Mouse (Mus musculus) cerebellum, postnatal 14 days (tissue): ENCODE measurements at regions not wholly inside any gene's neighbourhood (a gene's known extent, or its start where the extent isn't known, plus 50 kb on each side); places are given as distances from the start of the nearest gene placed in this dataset.

ENCODE experiments used
- DNase-seq, 2 experiments: peaks; one replicate each; pipeline ENCODE4 v3.0.0; 2021; ENCODE audit warnings: mixed read lengths in 2 of 2

GRCm38 (mm10) chr19:20310653-20311052 is 80.1 kb downstream of the Anxa1 start:
- DNase-seq: no peak

- DNase-seq: peak; percentile 1 to 4
These were observed 90.6 kb downstream of the Anxa1 start for GRCm38 (mm10) chr19:20300066-20300651.

- no peak for DNase-seq
These were observed 92.3 kb downstream of the Anxa1 start for GRCm38 (mm10) chr19:20298431-20298830.

DNA sequence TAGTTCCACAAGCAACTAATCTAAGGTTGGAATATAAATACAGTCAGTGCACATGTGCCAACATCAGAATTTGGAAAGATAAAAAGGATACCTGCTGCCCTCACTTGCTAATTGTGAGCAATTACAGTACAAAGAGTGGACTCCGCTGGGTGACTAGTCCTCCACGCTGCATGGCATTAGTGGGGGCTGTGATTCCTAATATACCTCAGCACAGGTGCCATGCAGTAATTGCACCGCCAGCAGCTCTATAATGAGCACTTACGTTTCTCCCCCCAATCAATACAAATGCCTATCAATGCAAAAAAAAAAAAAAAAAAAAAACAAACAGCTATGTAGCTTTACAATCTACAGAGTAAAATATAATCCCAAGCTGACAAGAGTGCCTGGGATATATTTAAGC is 105.6 kb downstream of the Anxa1 start:
- no peak for DNase-seq

DNA sequence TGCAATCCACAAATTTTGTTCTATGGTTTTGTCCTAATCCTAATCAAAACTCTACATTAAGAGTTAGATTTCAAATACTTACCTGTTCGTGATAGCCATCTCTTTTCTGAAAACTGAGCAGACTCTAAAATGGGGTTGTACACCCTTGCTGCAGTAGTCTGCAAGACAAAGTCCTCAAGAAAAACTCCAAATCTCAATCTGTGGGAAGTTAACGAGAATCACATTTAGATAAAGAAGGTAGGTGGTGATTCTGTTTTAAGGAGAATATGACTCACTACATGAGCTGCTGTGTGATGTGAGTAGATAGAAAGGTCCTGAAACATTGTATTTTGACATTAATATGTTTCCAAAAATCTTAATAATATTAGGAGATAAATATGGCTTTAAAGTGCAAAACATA is 107.6 kb downstream of the Anxa1 start:
- no peak for DNase-seq

DNA sequence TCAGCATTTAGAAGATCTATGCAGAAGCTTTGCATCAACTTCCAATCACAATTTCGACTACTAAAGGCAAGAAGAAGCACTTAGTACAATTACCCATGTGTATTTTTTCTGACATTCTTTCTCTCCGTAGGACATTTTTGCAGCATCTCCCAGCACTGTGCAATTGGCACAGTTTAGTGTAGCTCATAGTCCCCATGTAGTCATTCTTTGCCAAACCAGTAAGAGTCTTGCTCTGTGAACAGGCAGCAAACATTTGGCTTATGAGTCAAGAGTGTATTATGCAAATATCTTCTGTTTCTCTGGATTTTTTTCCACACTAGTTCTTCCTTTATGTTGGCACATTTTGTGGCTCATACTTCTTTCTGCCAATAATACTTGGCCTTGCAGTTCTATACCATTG is 129.2 kb downstream of the Anxa1 start:
- peak; percentile 5 to 39 for DNase-seq

- DNase-seq: no peak
These were observed 138.6 kb downstream of the Anxa1 start for GRCm38 (mm10) chr19:20252151-20252550.

GRCm38 (mm10) chr19:20243817-20244216 is 146.9 kb downstream of the Anxa1 start:
- DNase-seq: peak; percentile 14 to 28

GRCm38 (mm10) chr19:20241266-20241665 is 149.5 kb downstream of the Anxa1 start:
- no peak for DNase-seq

DNA sequence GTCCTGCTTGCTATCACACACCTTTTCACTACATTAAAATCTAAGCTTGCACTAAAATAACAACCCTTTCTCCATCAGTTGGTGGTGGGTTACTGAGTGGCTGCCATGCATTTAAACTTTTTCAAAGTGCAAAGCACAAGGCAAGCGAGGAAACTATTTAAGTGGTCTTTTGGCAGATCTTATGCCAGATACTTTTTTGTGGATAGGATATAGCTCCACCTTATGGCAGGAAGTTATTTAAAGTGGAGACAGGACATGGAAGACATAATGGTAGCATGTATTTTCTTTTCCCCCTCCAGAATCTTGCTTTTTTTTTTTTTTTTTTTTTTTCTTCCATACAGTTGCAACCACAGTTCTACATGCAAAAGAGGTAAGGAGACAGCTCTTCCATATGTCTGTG is 150.3 kb downstream of the Anxa1 start:
- DNase-seq: no peak

DNA sequence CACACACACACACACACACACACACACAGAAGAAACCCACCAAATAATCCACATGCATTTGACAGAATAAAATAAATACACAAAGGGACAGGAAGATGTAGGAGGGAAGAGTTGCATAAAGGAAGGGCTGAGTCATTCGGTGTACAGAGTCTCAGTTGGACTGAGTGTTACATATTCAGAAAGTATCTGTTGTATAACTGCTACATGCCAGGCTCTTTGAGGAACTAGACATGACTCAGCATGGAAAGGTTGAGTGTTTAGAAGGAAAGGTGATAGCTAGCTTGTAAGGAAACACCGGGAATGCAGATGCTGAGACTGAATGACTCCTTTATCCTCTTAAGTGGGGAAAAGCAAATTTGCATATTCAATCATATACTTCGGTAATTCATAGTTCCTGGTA is 151.3 kb downstream of the Anxa1 start:
- no peak for DNase-seq

- DNase-seq: no peak
These were observed 164.0 kb downstream of the Anxa1 start for GRCm38 (mm10) chr19:20226756-20227155.

GRCm38 (mm10) chr19:20217389-20217788 is 173.4 kb downstream of the Anxa1 start:
- DNase-seq: no peak

GRCm38 (mm10) chr19:20194511-20194910 is 196.2 kb downstream of the Anxa1 start:
- DNase-seq: no peak

DNA sequence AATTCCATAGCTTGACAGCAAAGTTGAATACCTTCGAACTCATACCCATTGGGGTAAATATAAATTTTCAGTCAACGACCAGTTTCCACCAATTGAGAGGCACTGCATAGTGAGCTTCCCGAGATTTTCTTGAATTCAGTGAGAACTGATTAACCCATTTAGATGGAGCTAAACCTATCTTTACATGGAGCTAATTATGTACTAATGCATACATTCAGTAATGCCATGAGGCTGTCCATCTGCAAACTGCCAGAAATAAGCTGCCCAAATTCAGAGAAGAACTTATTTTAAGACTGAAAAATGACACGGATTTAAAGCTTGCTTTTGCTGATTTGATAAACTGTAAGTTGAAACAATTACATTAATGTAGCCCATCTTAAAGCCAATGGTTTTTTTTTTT is 208.9 kb downstream of the Anxa1 start:
- DNase-seq: no peak

DNA sequence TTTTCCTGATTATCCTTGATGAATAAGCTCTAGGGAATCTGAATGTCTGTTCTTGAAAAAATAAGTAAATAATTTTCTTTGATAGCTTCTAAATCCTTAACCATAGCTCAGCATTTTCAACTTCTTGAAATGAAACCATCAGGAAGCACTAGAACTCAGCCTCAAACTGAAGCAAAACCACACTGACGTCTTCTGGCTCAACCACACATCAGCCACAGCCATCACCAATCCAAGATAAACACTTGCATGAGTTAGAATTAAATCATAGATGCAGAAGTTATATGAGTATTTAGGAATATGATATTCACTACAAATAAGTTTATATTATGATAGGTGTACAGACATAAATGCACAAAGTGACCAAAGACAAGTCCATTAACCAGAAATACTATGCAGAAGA is 229.2 kb downstream of the Anxa1 start:
- DNase-seq: no peak

- no peak for DNase-seq
These were observed 234.3 kb downstream of the Anxa1 start for GRCm38 (mm10) chr19:20156398-20156937.

DNA sequence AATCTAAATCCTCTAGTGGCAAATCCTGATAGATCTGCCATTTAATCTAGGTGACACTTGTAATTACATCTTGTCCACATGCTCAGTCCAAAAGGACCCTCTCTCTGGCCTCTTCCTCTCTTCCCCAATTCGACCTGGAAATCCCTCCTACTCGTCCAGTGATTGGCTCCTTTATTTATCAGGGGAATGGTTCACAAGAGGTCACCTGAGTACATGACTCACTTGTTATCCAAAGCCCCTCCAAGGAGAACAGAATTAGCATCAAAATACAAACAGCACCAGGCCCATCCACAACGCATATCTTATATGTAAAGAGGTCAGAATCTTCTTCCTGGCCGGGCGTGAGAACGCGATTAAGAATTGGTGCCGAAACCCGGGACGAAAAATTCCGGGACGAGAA is 251.2 kb downstream of the Anxa1 start:
- no peak for DNase-seq

- no peak for DNase-seq
These were observed 267.1 kb downstream of the Anxa1 start for GRCm38 (mm10) chr19:20123546-20124195.

DNA sequence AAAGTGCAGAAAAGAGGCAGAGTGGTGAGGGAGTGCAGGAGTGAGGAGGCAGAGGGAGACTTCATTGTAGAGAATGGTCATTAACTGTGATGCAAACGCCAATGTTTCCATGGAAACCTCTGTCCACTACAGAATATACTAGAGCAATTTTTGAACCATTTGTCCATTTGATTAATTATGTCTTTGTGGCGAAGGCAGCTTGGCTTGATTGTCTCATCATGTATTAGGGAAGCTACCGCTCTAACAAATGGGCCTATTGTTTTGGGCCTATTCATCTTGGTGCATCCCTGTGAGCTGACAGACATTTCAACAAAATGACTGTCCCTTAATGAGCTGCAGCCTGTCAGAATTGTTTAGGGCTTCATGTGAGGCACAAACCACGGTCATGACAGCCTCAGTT is 268.3 kb downstream of the Anxa1 start:
- no peak for DNase-seq

- DNase-seq: no peak
These were observed 276.5 kb downstream of the Anxa1 start for GRCm38 (mm10) chr19:20114237-20114636.
